Mouse (Mus musculus) kidney, postnatal 0 days (tissue): ENCODE data around the gene Kremen2. TPM values are rescaled to one million over a fixed set of nuclear protein-coding genes. Genes with fewer than 3 reads are reported as not detected.
A peak's percentile ranks its signal among the peaks of the same experiment; 100 is the strongest.

Source experiments
- ATAC-seq: fragments of 200-750 bp; cut with Nextera tagmentation; replicated peaks from 2 replicates; pipeline ENCODE4 v1.8.0; 2017; ENCODE audit warnings: low read depth, moderate number of reproducible peaks, moderate TSS enrichment, moderate library complexity; ENCODE audit not compliant: low FRiP score
- DNase-seq: peaks from one replicate; pipeline ENCODE4 v3.0.0-alpha.2; 2016; ENCODE audit warnings: low spot score
- H3K27ac ChIP-seq: fragments of 300-500 bp; sonication (generic); 2 replicates; pipeline ENCODE4 v1.5.1; 2014; ENCODE audit warnings: mild to moderate bottlenecking
- H3K27me3 ChIP-seq: fragments of 300-500 bp; sonication (generic); 2 replicates; pipeline ENCODE4 v1.6.1; 2014; ENCODE audit warnings: low read length, mixed read lengths; ENCODE audit not compliant: insufficient read depth
- H3K36me3 ChIP-seq: fragments of 300-500 bp; sonication (generic); 2 replicates; pipeline ENCODE4 v1.6.1; 2014; ENCODE audit warnings: low read length, mixed read lengths; ENCODE audit not compliant: insufficient read depth
- H3K4me1 ChIP-seq: fragments of 300-500 bp; sonication (generic); replicated peaks from 2 replicates; pipeline ENCODE4 v1.6.1; 2014; ENCODE audit warnings: antibody characterized with exemption, low read length, mixed read lengths; ENCODE audit not compliant: insufficient read depth
- H3K4me2 ChIP-seq: fragments of 300-500 bp; sonication (generic); 2 replicates; pipeline ENCODE4 v1.6.1; 2014; ENCODE audit warnings: mild to moderate bottlenecking, low read length, moderate library complexity, mixed read lengths
- H3K4me3 ChIP-seq: fragments of 300-500 bp; sonication (generic); replicated peaks from 2 replicates; pipeline ENCODE4 v1.5.1; 2014; ENCODE audit warnings: low read depth, low read length
- H3K9ac ChIP-seq: fragments of 300-500 bp; sonication (generic); 2 replicates; pipeline ENCODE4 v1.6.1; 2014; ENCODE audit warnings: low read depth, low read length
- H3K9me3 ChIP-seq: fragments of 300-500 bp; sonication (generic); replicated peaks from 2 replicates; pipeline ENCODE4 v1.6.1; 2016; ENCODE audit warnings: low read length, inconsistent platforms, mixed read lengths
- CTCF ChIP-seq: IDR thresholded peaks from 2 replicates; pipeline ENCODE4 v1.5.1; 2016; ENCODE audit warnings: antibody characterized with exemption, low read depth, mild to moderate bottlenecking, moderate library complexity
- WGBS: fragments of 180-500 bp; shearing (Covaris S2); extraction: QIAGEN DNeasy Blood & Tissue Kit; methylation state at CpG from one replicate; pipeline ENCODE4 v1.1.7; 2014; 5-methylcytosine and 5-hydroxymethylcytosine counted together
- polyA plus RNA-seq: library from polyadenylated mRNA; unstranded; fragments of >200 nt; fragmentation: Nextera tagmentation; extraction: Ambion mirVana; gene quantifications from 2 replicates; pipeline ENCODE4 v1.2.1, GENCODE M21; 2015

Gene Kremen2
- polyA plus RNA-seq, 1 experiment from 2014 or later: 0.29 TPM

- H3K27me3 ChIP-seq: peaks cover 31% of the 10 kb centered on the region
- DNase-seq (peak; percentile 95), ATAC-seq (peak; percentile 68)
- H3K4me2 ChIP-seq: peak overlapping the region; percentile 93
- H3K4me1 ChIP-seq: peaks cover 28% of the 10 kb centered on the region
- H3K27ac ChIP-seq: no peak overlapping the region
- 0 out of 2 replicates have a peak, but pooled peaks have one; percentile 3 for TF ChIP-seq CTCF
- H3K9me3 ChIP-seq: no peaks in the 10 kb centered on the region
- peak overlapping the region; percentile 54 for H3K9ac ChIP-seq
- WGBS: under 1% methylated on average over 43 of the region's 46 CpGs
- no peaks in the 10 kb centered on the region for H3K36me3 ChIP-seq
- peak overlapping the region; percentile 63 for H3K4me3 ChIP-seq
Measured at GRCm38 (mm10) chr17:23740136-23740584, 5.5 kb downstream of the Kremen2 start.

GRCm38 (mm10) chr17:23739202-23740135 is 6.2 kb downstream of the Kremen2 start:
- TF ChIP-seq CTCF: no peak
- WGBS: 2% methylated on average over 48 of the region's 48 CpGs
- ATAC-seq (peak; percentile 1; the same call in 1 of the 2 replicates), DNase-seq (no peak)
- H3K27ac ChIP-seq: no peak overlapping the region
- H3K36me3 ChIP-seq: no peaks in the 10 kb centered on the region
- H3K27me3 ChIP-seq: peaks cover 28% of the 10 kb centered on the region
- peaks cover 24% of the 10 kb centered on the region; the same call in 1 of the 2 replicates for H3K4me1 ChIP-seq
- H3K4me3 ChIP-seq: peak overlapping the region; percentile 63
- peak overlapping the region; percentile 93 for H3K4me2 ChIP-seq
- peak overlapping the region; percentile 54 for H3K9ac ChIP-seq
- H3K9me3 ChIP-seq: no peaks in the 10 kb centered on the region

- ATAC-seq: no peak
- TF ChIP-seq CTCF: no peak
- WGBS: 53% methylated on average over 2 of the region's 2 CpGs
- Histone ChIP-seq H3K36me3 (no peaks in the 10 kb centered on the region), H3K27me3 (peaks cover 24% of the 10 kb centered on the region), H3K27ac (no peak overlapping the region), H3K4me2 (peak overlapping the region; percentile 93), H3K9me3 (no peaks in the 10 kb centered on the region), H3K4me3 (peak overlapping the region; percentile 63; the same call in 1 of the 2 replicates), H3K4me1 (peaks cover 24% of the 10 kb centered on the region; the same call in 1 of the 2 replicates), H3K9ac (no peak overlapping the region)
- DNase-seq: no peak
Measured at GRCm38 (mm10) chr17:23738836-23739201, 6.8 kb downstream of the Kremen2 start.

- Histone ChIP-seq H3K27ac (no peak overlapping the region), H3K4me3 (no peak overlapping the region), H3K4me1 (peaks cover 24% of the 10 kb centered on the region; the same call in 1 of the 2 replicates), H3K36me3 (no peaks in the 10 kb centered on the region), H3K9ac (no peak overlapping the region), H3K4me2 (no peak overlapping the region), H3K9me3 (no peaks in the 10 kb centered on the region), H3K27me3 (peaks cover 13% of the 10 kb centered on the region)
- TF ChIP-seq CTCF: peak; percentile 29; the same call in 1 of the 2 replicates
- 68% methylated on average over 15 of the region's 15 CpGs for whole genome bisulfite sequencing
- DNase-seq: no peak
- ATAC-seq: no peak
Measured at GRCm38 (mm10) chr17:23737493-23738445, 7.9 kb downstream of the Kremen2 start.

- no peaks in the 10 kb centered on the region for H3K36me3 ChIP-seq
- H3K4me1 ChIP-seq: peaks cover 8% of the 10 kb centered on the region; the same call in 1 of the 2 replicates
- 50% methylated on average over 1 of the region's 1 CpGs for WGBS
- H3K27ac ChIP-seq: no peak overlapping the region
- no peak overlapping the region for H3K9ac ChIP-seq
- H3K4me2 ChIP-seq: no peak overlapping the region
- no peak overlapping the region for H3K4me3 ChIP-seq
- TF ChIP-seq CTCF: no peak
- no peak for ATAC-seq
- no peaks in the 10 kb centered on the region for H3K9me3 ChIP-seq
- no peaks in the 10 kb centered on the region for H3K27me3 ChIP-seq
- no peak for DNase-seq
Measured at GRCm38 (mm10) chr17:23734341-23734740, 11.3 kb downstream of the Kremen2 start.

- WGBS: 43% methylated on average over 1 of the region's 1 CpGs
- ATAC-seq: no peak
- TF ChIP-seq CTCF: no peak
Measured at GRCm38 (mm10) chr17:23730441-23730840, 15.2 kb downstream of the Kremen2 start.

More at GRCm38 (mm10) chr17:23730441-23730840, 15.2 kb downstream of the Kremen2 start:
- DNase-seq: no peak
- Histone ChIP-seq H3K9me3 (no peaks in the 10 kb centered on the region), H3K4me1 (peaks cover 3% of the 10 kb centered on the region; the same call in 1 of the 2 replicates), H3K4me2 (no peak overlapping the region), H3K36me3 (no peaks in the 10 kb centered on the region), H3K9ac (no peak overlapping the region), H3K27ac (no peak overlapping the region), H3K4me3 (no peak overlapping the region), H3K27me3 (no peaks in the 10 kb centered on the region)
